Mouse (Mus musculus) mature B cell (primary cell): Measurements from ENCODE around the gene Arl4d.

Experiments used
- in situ Hi-C: fragments of 300-500 bp; cut with MboI; formaldehyde crosslinking; loops from 2 replicates; pipeline ENCODE4 v1.14.3; 2019

Arl4d gene

GRCm38 (mm10) chr11:101677655-101678054 lies 12.3 kb downstream of the Arl4d start:
- in situ Hi-C loops: no loop called here

DNA sequence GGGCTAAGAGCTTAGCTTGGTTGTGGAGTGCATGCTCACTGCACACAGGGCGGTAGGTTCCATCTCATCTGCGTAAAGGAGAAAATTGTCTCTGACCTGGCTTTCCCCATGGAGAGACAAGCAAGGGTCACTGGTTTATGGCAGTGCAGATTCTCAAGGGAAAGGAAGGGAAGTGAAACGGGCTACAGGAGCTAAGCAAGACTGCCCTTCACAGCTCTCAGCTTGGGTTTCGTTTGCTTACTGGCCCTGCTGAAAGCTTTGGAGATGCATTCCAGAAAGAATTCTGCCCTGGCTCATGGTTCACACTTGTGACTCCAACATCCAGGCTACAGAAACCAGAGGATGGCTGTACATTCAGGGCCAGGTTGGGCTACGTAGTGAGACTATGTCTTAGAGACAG lies 13.4 kb downstream of the Arl4d start:
- in situ Hi-C loops: no loop called here

DNA sequence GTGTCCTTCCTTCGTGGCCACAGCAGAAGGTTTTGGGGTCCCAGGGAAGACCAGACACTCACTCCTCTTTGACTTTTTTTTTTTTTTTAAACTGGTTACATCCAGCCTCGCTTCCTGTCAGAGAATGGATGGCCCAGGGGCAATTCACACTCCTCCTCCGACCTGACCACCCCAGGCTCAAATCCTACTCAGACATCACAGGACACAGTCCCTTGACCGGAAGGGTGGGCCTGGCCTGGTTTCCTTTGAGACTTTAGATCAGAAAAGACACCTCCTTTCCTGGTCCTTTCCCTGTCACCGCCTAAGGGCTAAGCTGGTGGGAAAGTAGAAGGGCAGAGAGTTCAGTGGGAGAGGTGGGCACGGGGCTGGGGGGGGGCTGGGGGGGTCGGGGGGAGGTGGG lies 14.6 kb downstream of the Arl4d start:
- in situ Hi-C loops: no loop called here

DNA sequence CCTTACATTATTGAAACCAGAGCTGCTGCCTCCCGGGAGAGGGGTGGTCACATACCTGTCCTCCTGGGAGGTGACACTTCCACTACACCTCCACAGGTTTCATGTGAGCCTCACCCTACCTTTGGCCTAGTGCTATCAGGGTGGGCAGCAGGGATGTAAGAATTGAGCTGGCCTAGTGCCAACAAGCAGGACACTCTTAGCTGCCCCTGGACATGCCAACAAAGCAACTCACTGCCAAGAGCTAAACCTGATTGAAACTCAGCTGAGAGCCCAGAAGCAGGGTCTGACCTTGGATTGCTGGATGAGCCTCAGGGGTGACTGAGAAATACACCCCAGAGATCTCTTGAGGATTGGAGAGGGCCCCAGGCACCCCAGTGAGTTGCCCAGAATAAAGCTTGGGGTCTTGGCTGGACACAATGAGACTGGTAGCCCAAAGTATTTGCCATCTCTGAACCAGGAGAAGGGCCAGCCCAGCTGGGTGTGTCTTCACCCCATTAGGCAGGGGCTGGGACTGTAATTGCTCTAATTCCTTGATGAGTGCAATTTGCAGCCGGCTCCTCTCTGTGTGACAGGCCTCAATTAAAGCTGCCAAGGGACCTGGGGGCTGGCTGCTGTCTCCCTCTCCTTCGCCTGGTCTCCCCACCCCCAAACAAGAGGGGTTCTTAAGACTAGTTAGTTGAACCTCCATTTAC lies 15.4 kb downstream of the Arl4d start:
- in situ Hi-C loops: no loop called here

DNA sequence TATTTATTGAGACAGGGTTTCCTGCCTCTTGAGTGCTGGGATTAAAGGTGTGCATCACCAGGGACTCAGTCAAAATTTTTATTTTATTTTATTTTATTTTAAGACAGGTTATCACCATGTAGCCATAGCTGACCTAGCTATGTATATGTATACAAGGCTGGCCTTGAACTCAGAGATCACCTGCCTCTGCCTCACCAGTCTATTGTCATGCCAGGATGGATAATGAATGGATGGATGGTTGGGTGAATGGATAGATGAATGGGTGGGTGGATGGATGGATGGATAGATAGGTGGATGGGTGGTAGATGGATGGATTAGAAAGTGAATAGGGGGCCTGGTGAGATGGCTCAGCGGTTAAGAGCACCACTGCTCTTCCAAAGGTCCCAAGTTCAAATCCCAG lies 16.6 kb downstream of the Arl4d start:
- in situ Hi-C loops: no loop called here

- in situ Hi-C loops: no loop called here
These were observed 17.1 kb downstream of the Arl4d start for GRCm38 (mm10) chr11:101682410-101682960.

- in situ Hi-C loops: no loop called here
These were observed 22.3 kb downstream of the Arl4d start for GRCm38 (mm10) chr11:101687351-101688301.

- in situ Hi-C loops: no loop called here
These were observed 24.4 kb downstream of the Arl4d start for GRCm38 (mm10) chr11:101689701-101690113.

DNA sequence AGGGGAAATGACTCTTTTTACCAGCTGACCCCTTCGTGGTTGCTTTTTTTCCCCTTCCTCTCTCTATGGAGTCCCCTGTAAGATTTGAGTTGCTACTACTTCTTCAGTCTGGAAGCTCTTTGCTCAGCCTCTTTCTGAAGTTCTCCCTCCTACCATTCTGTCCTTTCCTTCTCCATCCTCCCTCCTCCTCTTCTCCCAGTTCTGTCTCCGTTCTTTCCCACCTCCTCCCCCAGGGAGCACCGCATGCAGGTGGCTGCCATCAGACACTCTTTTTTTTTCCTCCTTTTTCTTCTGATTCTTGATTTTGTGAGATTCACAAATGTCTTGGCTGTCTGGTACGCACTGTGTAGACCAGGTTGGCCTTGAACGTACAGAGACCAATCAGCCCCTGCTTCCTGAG lies 25.0 kb downstream of the Arl4d start:
- in situ Hi-C loops: no loop called here

GRCm38 (mm10) chr11:101695906-101696661 lies 30.7 kb downstream of the Arl4d start:
- in situ Hi-C loops: no loop called here

DNA sequence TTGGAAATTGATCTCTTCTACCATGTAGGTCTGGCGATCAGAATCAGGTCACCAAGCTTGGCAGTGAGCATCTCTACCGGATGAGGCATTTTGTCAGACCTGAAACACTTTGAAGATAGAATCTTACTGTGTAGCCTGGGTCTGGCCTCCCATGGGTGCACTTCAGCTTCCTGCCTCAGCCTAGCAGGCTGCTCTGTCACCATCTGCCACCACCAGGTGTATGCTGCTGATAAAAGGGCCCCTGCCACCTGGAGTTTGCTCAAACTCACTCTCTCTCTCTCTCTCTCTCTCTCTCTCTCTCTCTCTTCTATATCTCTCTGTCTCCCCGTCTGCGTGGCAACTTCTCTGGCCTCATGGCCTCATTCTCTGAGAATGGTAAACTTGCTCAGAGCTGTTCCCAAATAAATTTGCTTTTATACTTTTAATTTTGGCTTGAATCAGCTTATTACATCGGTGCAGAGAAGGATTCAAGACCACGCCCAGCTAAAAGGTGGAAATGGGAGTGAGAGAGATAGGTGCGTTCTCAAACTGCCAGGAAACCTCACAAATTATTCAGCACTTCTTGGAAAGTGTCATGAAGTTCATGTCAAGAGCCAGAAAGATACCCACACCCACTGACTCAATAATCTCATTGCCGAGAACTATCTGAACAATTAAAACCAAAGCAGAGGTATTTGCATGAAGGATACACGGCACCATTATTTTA lies 32.0 kb downstream of the Arl4d start:
- in situ Hi-C loops: no loop called here

GRCm38 (mm10) chr11:101698114-101698513 lies 32.8 kb downstream of the Arl4d start:
- in situ Hi-C loops: no loop called here

GRCm38 (mm10) chr11:101699556-101699955 lies 34.2 kb downstream of the Arl4d start:
- in situ Hi-C loops: no loop called here

DNA sequence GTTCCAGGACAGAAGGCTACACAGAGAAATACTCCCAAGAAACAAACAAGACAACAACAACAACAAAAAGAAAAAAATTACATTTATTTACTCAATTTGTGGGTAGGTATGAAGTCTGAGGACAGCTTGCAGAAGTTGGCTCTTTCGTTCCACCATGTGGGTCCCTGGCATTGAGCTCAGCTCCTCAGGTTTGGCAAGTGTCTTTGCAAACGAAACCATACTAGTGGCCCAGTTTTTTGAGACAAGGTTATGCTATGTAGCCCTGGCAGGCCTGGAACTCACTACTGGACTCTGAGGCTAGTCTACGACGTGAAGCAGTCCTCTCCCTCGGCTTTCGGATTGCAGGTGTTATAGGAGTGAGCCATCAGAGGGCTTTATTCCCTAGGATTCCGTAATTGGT lies 34.6 kb downstream of the Arl4d start:
- in situ Hi-C loops: no loop called here

GRCm38 (mm10) chr11:101700446-101700845 lies 35.1 kb downstream of the Arl4d start:
- in situ Hi-C loops: no loop called here

DNA sequence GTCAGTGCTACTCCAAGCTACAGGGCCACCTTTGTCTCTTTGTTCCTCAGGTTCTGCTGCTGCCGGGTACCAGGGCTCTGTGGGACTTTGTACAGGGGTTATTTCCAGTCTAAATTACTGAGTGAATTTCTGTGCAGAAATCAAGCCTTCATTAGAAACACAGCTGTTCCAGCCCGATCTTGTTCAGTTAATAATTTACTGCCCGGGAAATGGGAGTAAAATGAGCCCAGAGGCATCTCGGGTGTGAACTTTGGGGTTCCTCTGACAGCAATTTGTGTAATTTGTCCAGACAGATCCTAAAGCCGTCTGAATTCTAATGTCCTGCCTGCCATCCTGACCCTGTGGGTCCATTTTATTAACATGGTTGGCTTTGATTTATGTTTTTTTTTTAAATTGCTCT lies 38.7 kb downstream of the Arl4d start:
- in situ Hi-C loops: no loop called here

- in situ Hi-C loops: no loop called here
These were observed 41.6 kb downstream of the Arl4d start for GRCm38 (mm10) chr11:101706764-101707448.

GRCm38 (mm10) chr11:101708482-101708881 lies 43.1 kb downstream of the Arl4d start:
- in situ Hi-C loops: no loop called here

GRCm38 (mm10) chr11:101712811-101713210 lies 47.5 kb downstream of the Arl4d start:
- in situ Hi-C loops: no loop called here

- in situ Hi-C loops: no loop called here
These were observed 48.7 kb downstream of the Arl4d start for GRCm38 (mm10) chr11:101714012-101714411.
